Comparison of ENCODE assay signal across 11 mouse cellular contexts in the genomic region with DNA sequence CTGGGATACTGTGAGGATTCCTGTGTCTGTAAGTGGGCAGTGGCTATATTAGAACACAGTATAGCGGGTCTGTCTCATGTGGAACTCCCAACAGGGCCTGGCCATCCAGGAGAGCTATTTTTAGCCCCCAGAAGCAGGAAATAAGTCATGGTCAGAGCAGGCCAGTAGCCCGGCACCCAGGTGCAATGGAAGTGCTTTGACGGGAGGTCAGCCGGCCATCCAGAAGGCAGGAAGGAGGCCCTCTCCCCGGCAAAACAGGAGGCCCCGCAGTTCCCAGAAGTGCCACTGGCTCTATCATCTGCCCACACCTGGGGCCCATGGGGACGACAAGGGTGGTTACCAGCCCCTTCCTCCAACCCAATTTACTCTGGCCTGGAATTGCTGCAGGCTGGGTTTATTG. TPM values are rescaled to one million over a fixed set of nuclear protein-coding genes. Genes with fewer than 3 reads are reported as not detected.
DNase-seq lines count a peak whose midpoint lies in the region; TF ChIP-seq lines count a peak whose summit lies in the region.
"Had no signal": no experiment of that assay in that cellular context is flagged by ENCODE, and none has a peak within 500 bp of the region (broad histone marks: within the 10 kb centered on the region; RNA-seq: fewer than 3 reads in every experiment).

No protein-coding gene starts in this region.

- H3K27ac ChIP-seq in brown adipose tissue, adult 24 weeks (replicated peaks; ENCODE audit: low read depth, low read length) = peak overlapping the region; percentile 99

- WGBS in lung, adult 2 months = 39% methylated on average over 7 of the region's 7 CpGs

- H3K4me1 ChIP-seq in lung, adult 2 months (ENCODE audit: control insufficient read depth, insufficient read depth, low read length) = peaks cover 29% of the 10 kb centered on the region
- peaks cover 44% of the 10 kb centered on the region for H3K4me1 ChIP-seq in brown adipose tissue, adult 24 weeks (ENCODE audit: control insufficient read depth, insufficient read depth, insufficient read length, low read length)

- intact Hi-C loops in left cerebral cortex, postnatal 25 days (cut with DNase I) = no loop called here

- TF ChIP-seq CTCF in lung, adult 2 months (IDR thresholded peaks at IDR 0.05; ENCODE audit: insufficient read depth, low read length) = no peak

- DNase-seq in lung, adult 2 months = peak; percentile 22
- DNase-seq in lung, adult 18-20 months = no peak
- peak; percentile 69 for DNase-seq in kidney, adult 9 months
- peak; percentile 40 for DNase-seq in lung, postnatal 10 days
- no peak for DNase-seq in layer of hippocampus, postnatal 25 days (ENCODE audit: extremely low spot score in 1 of 2, low spot score in 1 of 2)
- DNase-seq in ovary, postnatal 36 days (ENCODE audit: low spot score) = no peak
- DNase-seq in left cerebral cortex, postnatal 25 days (ENCODE audit: low spot score in 2 of 2) = no peak

- TF ChIP-seq POLR2A in lung, adult 2 months (IDR thresholded peaks at IDR 0.05; ENCODE audit: borderline replicate concordance, extremely low read depth, low read depth, low read length) = no peak

- no peak overlapping the region for H3K4me3 ChIP-seq in lung, adult 2 months (replicated peaks; ENCODE audit: extremely low read depth, low read depth, low read length)
- peak overlapping the region; percentile 26 for H3K4me3 ChIP-seq in brown adipose tissue, adult 24 weeks (ENCODE audit: insufficient read depth, low read depth, low read length)

RNA-seq across cellular contexts. Expression of a gene that starts 9.3 kb away (rescaled TPM):
- 146 and 185 TPM in 2 replicates for polyA plus RNA-seq in lung, adult 2 months (2012; rRNA removed)
- polyA plus RNA-seq in brown adipose tissue, adult 24 weeks (2012; ENCODE audit: insufficient read depth, insufficient read length, missing spikeins) = 20.2 and 24.0 TPM in 2 replicates
- 10 to 100 TPM; 17.8 to 24.5 TPM for total RNA-seq in layer of hippocampus, postnatal 25 days (2021)
- total RNA-seq in left cerebral cortex, postnatal 25 days (2021) = 100 to 1,000 TPM; 111 to 124 TPM

RNA-seq across cellular contexts. Expression of a gene that starts 59.3 kb away (rescaled TPM):
- polyA plus RNA-seq in lung, adult 2 months (2012; rRNA removed) = not detected in 2 replicates
- polyA plus RNA-seq in brown adipose tissue, adult 24 weeks (2012; ENCODE audit: insufficient read depth, insufficient read length, missing spikeins) = not detected in 2 replicates
- total RNA-seq in layer of hippocampus, postnatal 25 days (2021) = not detected
- not detected for total RNA-seq in left cerebral cortex, postnatal 25 days (2021)
- total RNA-seq: layer of hippocampus, postnatal 10 days; MEL had no signal
- polyA plus RNA-seq: cortical plate, adult 2 months had no signal

Comparison
In these comparisons a context has a peak if more than half of its experiments do, and no peak if none do; other contexts are left out.
1. DNase-seq: peak in lung, adult 2 months (single experiment), kidney, adult 9 months (single experiment) and lung, postnatal 10 days (single experiment); none in lung, adult 18-20 months (0 of 2), layer of hippocampus, postnatal 25 days (0 of 2), ovary, postnatal 36 days (single experiment) and left cerebral cortex, postnatal 25 days (0 of 2).
2. RNA of a gene that starts 9.3 kb away (total RNA-seq): 111 to 124 TPM in left cerebral cortex, postnatal 25 days; 17.8 to 24.5 TPM in layer of hippocampus, postnatal 25 days; every median in the first group is over 4 times any median in the second.